Mouse (Mus musculus) midbrain, embryonic 16.5 days (tissue): ENCODE results near the gene Slc6a19. TPM values are rescaled to one million over a fixed set of nuclear protein-coding genes. Genes with fewer than 3 reads are reported as not detected.
"Not testable (repeated sequence)": the region's sequence is repeated elsewhere in the genome, so short reads cannot be mapped to it uniquely, and the experiment has no call there.

Experiments used
- ATAC-seq: fragments of 200-750 bp; cut with Nextera tagmentation; 2 replicates; pipeline ENCODE4 v1.8.0; 2017; ENCODE audit warnings: moderate TSS enrichment
- H3K27ac ChIP-seq: fragments of 300-500 bp; sonication (generic); 2 replicates; pipeline ENCODE4 v1.5.1; 2014; ENCODE audit warnings: mild to moderate bottlenecking, low read length, mixed read lengths
- H3K27me3 ChIP-seq: fragments of 300-500 bp; sonication (generic); 2 replicates; pipeline ENCODE4 v1.6.1; 2014; ENCODE audit warnings: low read depth, low read length, mixed read lengths; ENCODE audit not compliant: control insufficient read depth, insufficient read depth
- H3K36me3 ChIP-seq: fragments of 300-500 bp; sonication (generic); 2 replicates; pipeline ENCODE4 v1.6.1; 2014; ENCODE audit warnings: mild to moderate bottlenecking, low read length, moderate library complexity, mixed read lengths; ENCODE audit not compliant: control insufficient read depth, insufficient read depth
- H3K4me1 ChIP-seq: fragments of 300-500 bp; sonication (generic); 2 replicates; pipeline ENCODE4 v1.6.1; 2014; ENCODE audit warnings: mild to moderate bottlenecking, low read length, mixed read lengths; ENCODE audit not compliant: control insufficient read depth, insufficient read depth
- H3K4me2 ChIP-seq: fragments of 300-500 bp; sonication (generic); 2 replicates; pipeline ENCODE4 v1.6.1; 2014; ENCODE audit warnings: mild to moderate bottlenecking, low read length, mixed read lengths
- H3K4me3 ChIP-seq: fragments of 300-500 bp; sonication (generic); 2 replicates; pipeline ENCODE4 v1.5.1; 2014; ENCODE audit warnings: low read depth, mild to moderate bottlenecking, low read length, moderate library complexity, mixed read lengths
- H3K9ac ChIP-seq: fragments of 300-500 bp; sonication (generic); 2 replicates; pipeline ENCODE4 v1.6.1; 2014; ENCODE audit warnings: low read depth, low read length, mixed read lengths
- H3K9me3 ChIP-seq: fragments of 300-500 bp; sonication (generic); replicated peaks from 2 replicates; pipeline ENCODE4 v1.6.1; 2014; ENCODE audit warnings: mild to moderate bottlenecking, low read length, mixed read lengths; ENCODE audit not compliant: control insufficient read depth, poor library complexity, severe bottlenecking
- WGBS: fragments of 180-500 bp; shearing (Covaris S2); extraction: QIAGEN DNeasy Blood & Tissue Kit; methylation state at CpG from one replicate; pipeline ENCODE4 v1.1.7; 2014; 5-methylcytosine and 5-hydroxymethylcytosine counted together
- polyA plus RNA-seq: library from polyadenylated mRNA; unstranded; fragments of >200 nt; fragmentation: Nextera tagmentation; extraction: Ambion mirVana; gene quantifications from 2 replicates; pipeline ENCODE4 v1.2.1, GENCODE M21; 2015

Gene Slc6a19
- polyA plus RNA-seq, 1 experiment from 2014 or later, result 0.30 TPM

DNA sequence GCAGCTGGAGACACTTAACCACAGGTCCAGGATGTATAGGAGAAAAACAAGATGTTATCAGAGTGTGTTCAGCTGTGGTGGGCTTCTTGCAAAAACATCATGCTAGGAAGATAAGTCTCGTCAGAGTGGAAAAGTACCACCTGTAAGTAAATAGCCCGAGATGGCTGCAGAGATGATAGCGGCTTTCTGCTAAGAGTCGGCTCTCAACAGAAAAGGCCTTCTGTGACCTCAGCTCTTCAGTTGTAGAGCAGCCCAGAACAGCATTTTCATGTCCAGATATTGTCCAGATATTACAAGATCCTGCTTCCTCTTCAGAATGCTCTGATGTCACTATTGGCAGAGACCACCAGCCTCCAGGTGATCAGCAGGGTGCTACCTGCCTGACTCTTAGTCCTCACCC is 1.2 kb downstream of the Slc6a19 start:
- not testable (repeated sequence) for H3K4me3 ChIP-seq, H3K27me3 ChIP-seq, H3K4me1 ChIP-seq, H3K9me3 ChIP-seq, H3K36me3 ChIP-seq, ATAC-seq, H3K27ac ChIP-seq, H3K9ac ChIP-seq, H3K4me2 ChIP-seq
- WGBS, result 84% methylated on average over 4 of the region's 4 CpGs

DNA sequence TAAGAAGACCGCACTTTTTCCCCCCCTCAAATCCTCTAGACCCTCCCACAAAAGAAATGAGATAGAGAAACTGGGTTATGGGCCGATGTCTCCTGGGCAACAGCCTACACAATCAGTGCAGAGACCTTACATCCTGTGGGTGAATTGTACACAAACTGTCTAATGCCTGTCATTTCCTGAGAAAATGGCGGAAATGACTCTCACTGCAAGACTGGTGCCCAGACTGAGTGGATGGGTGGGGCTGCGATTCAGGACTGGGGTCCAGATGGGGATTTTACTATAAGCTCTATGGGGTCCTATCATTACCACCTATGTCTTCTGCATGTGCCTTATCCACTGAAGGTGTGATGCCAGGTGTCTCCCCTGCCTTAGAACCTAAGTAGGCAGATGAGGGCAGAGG is 1.9 kb downstream of the Slc6a19 start:
- no peaks in the 10 kb centered on the region for H3K4me1 ChIP-seq
- ATAC-seq, result no peak
- H3K4me3 ChIP-seq, result no peak overlapping the region
- H3K9me3 ChIP-seq, result no peaks in the 10 kb centered on the region; the same call in 1 of the 2 replicates
- no peak overlapping the region for H3K27ac ChIP-seq
- H3K36me3 ChIP-seq, result no peaks in the 10 kb centered on the region
- WGBS, result 87% methylated on average over 4 of the region's 4 CpGs
- no peak overlapping the region for H3K9ac ChIP-seq
- no peaks in the 10 kb centered on the region for H3K27me3 ChIP-seq
- H3K4me2 ChIP-seq, result no peak overlapping the region

DNA sequence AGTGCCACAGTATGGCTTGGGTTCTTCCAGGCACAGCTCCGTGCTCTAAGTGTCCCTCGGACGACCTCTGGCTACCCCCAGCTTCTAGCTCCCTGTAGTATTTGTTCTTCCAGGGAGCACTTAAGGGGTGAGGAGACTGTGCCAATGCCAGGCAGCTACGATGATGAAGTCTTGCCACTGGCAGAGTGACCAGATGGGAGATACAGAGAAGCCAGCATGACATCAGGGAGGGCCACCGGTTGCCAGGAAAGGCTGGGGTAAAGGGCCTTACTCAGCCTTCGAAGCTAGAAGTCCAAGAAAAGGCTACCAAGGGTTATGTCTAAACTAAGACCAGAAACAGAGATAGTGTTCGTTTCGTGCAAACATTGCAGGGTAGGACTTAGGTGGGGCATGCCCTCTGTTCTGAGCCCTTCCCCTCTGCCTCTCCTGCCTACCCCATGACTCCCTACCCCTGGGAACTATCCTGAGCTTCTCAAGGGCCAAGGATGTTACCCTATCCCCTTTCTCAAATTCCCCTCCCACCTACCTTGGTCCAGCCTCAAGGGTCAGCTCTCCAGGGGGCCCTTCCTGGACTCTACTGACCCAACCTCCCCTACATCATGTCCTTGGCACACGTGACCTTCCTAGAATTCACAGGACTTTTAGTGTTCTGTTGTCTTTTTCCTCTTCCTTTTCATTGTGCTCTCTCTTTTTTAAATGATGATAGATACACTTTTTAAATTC is 3.3 kb downstream of the Slc6a19 start:
- Histone ChIP-seq H3K27ac (no peak overlapping the region), H3K27me3 (no peaks in the 10 kb centered on the region), H3K4me1 (no peaks in the 10 kb centered on the region), H3K36me3 (no peaks in the 10 kb centered on the region), H3K4me3 (no peak overlapping the region), H3K4me2 (no peak overlapping the region), H3K9ac (no peak overlapping the region), H3K9me3 (no peaks in the 10 kb centered on the region)
- no peak for ATAC-seq
- 78% methylated on average over 9 of the region's 9 CpGs for WGBS

DNA sequence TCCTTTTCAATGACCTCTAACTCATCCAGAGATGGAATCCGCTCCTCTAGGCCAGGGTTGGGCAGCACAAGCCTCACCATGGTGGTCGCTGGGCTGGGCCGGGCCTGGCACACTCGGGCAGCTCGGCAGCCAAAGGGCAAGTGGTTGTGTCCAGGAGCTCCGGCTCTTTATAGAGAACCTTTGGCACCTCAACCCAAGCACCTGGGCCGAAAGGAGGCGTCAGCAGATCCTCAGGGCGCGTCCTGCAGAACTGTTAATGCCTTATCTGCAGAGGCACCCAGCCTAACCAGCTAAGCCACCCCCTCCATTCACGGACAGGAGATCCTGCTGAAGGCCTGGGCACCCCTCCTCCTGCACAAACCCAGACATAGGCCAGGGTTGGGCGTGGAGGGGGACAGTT is 4.1 kb downstream of the Slc6a19 start:
- Histone ChIP-seq H3K4me2 (no peak overlapping the region), H3K4me1 (no peaks in the 10 kb centered on the region), H3K27me3 (no peaks in the 10 kb centered on the region; the same call in 1 of the 2 replicates), H3K27ac (no peak overlapping the region), H3K4me3 (no peak overlapping the region), H3K9me3 (no peaks in the 10 kb centered on the region), H3K36me3 (no peaks in the 10 kb centered on the region), H3K9ac (no peak overlapping the region)
- ATAC-seq, result no peak
- 92% methylated on average over 12 of the region's 12 CpGs for WGBS

DNA sequence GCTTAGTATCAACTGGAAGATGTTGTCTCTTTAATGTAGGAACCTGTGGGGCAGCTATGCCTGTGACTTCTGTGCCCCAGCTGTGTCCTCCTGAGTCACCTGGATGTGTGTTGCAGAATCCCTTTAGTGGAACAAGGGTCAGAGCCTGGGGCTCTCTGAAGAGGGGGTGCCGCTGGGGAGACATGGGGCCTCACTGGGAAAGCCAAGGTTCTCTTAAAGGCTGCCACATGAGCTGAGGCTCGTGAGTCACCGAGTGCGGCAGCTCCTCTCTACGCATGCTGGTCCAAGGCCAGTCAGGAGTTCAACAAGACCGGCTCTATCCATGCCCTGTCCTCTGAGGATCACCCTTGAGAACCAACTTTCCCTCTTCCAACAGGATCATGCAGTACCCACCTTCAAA is 5.0 kb downstream of the Slc6a19 start:
- no peak overlapping the region for H3K9ac ChIP-seq
- no peak overlapping the region for H3K27ac ChIP-seq
- no peaks in the 10 kb centered on the region for H3K9me3 ChIP-seq
- no peaks in the 10 kb centered on the region for H3K36me3 ChIP-seq
- H3K27me3 ChIP-seq, result no peaks in the 10 kb centered on the region; the same call in 1 of the 2 replicates
- no peak overlapping the region for H3K4me2 ChIP-seq
- no peaks in the 10 kb centered on the region for H3K4me1 ChIP-seq
- WGBS, result 92% methylated on average over 6 of the region's 6 CpGs
- ATAC-seq, result no peak
- H3K4me3 ChIP-seq, result no peak overlapping the region

DNA sequence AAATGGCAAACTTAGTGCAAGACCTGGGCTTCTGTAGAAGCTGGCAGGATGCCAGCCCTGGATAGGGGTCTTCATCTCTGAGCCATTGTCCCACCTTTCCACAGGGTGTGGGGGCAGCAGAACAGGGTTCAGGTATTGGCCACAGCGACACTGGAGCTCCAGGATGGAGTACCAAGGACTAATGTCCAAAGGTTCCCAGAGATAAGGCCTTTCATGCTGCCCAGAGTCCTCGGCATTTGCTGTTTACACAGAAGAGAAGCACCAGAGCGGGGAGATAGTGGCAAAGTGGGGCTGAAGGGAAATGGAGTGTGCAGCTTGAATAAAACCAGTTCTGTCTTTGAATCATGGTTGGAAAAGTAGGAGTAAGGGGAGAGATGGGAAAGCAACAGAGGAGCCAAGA is 8.1 kb downstream of the Slc6a19 start:
- WGBS, result 87% methylated on average over 3 of the region's 3 CpGs
- H3K4me2 ChIP-seq, result no peak overlapping the region
- H3K27ac ChIP-seq, result no peak overlapping the region
- H3K4me1 ChIP-seq, result no peaks in the 10 kb centered on the region
- ATAC-seq, result no peak
- no peaks in the 10 kb centered on the region for H3K9me3 ChIP-seq
- no peaks in the 10 kb centered on the region; the same call in 1 of the 2 replicates for H3K27me3 ChIP-seq
- H3K36me3 ChIP-seq, result no peaks in the 10 kb centered on the region
- H3K9ac ChIP-seq, result no peak overlapping the region
- H3K4me3 ChIP-seq, result no peak overlapping the region

DNA sequence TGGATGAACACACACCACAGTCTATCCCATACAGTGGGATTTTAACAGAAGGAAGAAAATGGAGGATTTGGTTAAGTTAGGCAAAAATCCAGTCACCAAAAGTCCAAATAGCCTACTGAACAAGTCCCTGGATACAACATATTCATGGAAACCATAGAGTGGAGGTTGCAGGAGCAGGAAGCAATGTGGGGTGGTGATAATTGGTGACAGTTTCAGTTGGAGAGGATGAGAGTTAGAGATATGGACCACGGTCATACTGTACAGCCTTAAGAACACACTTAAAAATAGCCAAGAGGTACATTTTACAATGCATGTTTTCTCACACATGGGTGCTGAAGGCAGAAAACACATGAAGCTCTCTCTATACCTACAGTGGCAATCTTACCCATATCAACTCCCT is 9.7 kb downstream of the Slc6a19 start:
- no peak overlapping the region for H3K9ac ChIP-seq
- no peak overlapping the region for H3K4me2 ChIP-seq
- 88% methylated on average over 1 of the region's 1 CpGs for WGBS
- no peaks in the 10 kb centered on the region for H3K36me3 ChIP-seq
- ATAC-seq, result no peak
- no peaks in the 10 kb centered on the region for H3K4me1 ChIP-seq
- H3K27ac ChIP-seq, result no peak overlapping the region
- no peaks in the 10 kb centered on the region for H3K9me3 ChIP-seq
- no peak overlapping the region for H3K4me3 ChIP-seq
- H3K27me3 ChIP-seq, result no peaks in the 10 kb centered on the region; the same call in 1 of the 2 replicates

DNA sequence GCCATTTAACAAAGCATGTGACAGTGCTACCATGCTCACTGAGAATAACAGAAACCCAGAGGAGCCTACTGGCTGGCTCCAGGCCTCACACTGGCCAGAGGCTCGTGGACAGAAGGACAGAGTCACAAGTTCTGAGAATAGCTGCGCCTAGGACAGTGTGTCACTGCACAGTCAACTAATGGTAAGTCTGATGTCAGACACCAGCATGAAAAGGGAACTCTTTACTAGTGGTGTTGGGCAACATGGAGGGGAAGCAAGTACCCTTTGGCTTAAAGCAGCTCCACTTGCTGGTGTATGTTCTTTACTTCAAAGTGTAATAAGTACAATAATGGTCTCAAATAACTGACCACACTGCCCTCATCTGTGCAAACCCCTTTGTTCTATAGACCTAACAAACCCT is 11.3 kb downstream of the Slc6a19 start:
- H3K4me1 ChIP-seq, result no peaks in the 10 kb centered on the region
- ATAC-seq, result no peak
- no peaks in the 10 kb centered on the region for H3K9me3 ChIP-seq
- WGBS, result 71% methylated on average over 2 of the region's 2 CpGs
- no peak overlapping the region for H3K4me3 ChIP-seq
- H3K27ac ChIP-seq, result no peak overlapping the region
- H3K9ac ChIP-seq, result no peak overlapping the region
- H3K4me2 ChIP-seq, result no peak overlapping the region
- no peaks in the 10 kb centered on the region for H3K36me3 ChIP-seq
- H3K27me3 ChIP-seq, result no peaks in the 10 kb centered on the region; the same call in 1 of the 2 replicates

DNA sequence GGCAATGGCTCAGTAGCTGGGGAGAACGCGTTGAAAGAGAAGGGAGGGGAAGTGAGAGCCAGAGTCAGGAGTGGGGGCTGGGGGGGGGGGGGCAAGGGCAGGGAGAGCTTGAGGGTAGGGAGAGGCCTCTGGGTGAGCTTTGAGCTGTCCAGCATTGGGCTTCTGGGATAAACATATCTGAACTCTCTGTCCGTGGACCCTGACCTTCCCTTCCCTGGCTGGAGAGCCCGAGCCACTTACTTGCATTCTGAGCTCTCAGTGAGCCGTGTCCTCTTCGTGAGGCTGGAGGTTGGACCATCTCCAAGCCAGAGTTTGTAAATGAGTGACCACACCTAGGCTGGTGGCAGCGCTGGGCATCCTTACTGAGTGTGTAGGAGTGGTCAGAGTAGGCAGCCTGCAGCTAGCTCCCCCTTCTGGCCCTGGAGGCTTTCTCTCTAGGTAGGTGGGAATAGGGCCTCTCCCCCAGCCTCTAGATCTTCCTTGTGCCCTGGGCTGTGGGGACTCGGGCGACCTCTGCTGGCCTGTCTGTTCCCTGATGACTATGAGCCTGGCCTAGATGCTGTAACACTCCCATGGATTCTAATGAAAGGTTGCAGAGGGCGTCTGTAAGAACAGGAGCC is 12.3 kb downstream of the Slc6a19 start:
- Histone ChIP-seq H3K36me3 (no peaks in the 10 kb centered on the region), H3K4me3 (no peak overlapping the region), H3K27ac (no peak overlapping the region), H3K9me3 (no peaks in the 10 kb centered on the region), H3K9ac (no peak overlapping the region), H3K27me3 (no peaks in the 10 kb centered on the region; the same call in 1 of the 2 replicates), H3K4me2 (no peak overlapping the region), H3K4me1 (no peaks in the 10 kb centered on the region)
- 34% methylated on average over 10 of the region's 10 CpGs for WGBS
- peak; percentile 71 for ATAC-seq
